Mouse (Mus musculus) liver, embryonic 14.5 days (tissue): Measurements from ENCODE around the gene Ift20. TPM values are rescaled to one million over a fixed set of nuclear protein-coding genes. Genes with fewer than 3 reads are reported as not detected.
"Not testable (repeated sequence)": the region's sequence is repeated elsewhere in the genome, so short reads cannot be mapped to it uniquely, and the experiment has no call there.

Source experiments
- ATAC-seq: fragments of 200-750 bp; cut with Nextera tagmentation; 2 replicates; pipeline ENCODE4 v1.8.0; 2017; ENCODE audit warnings: moderate number of reproducible peaks, mild to moderate bottlenecking, moderate library complexity; ENCODE audit not compliant: insufficient read depth
- DNase-seq, 3 experiments: peaks; one replicate each; pipeline ENCODE4 v3.0.0-alpha.2; 2012 to 2013; ENCODE audit warnings: low read depth in 3 of 3, low spot score in 3 of 3
- H3K27ac ChIP-seq: fragments of 300-500 bp; sonication (generic); 2 replicates; pipeline ENCODE4 v1.5.1; 2014; ENCODE audit warnings: moderate library complexity, mild to moderate bottlenecking, control low read depth, inconsistent platforms
- H3K27me3 ChIP-seq: fragments of 300-500 bp; sonication (generic); 2 replicates; pipeline ENCODE4 v1.6.1; 2014; ENCODE audit warnings: mild to moderate bottlenecking, low read length, moderate library complexity; ENCODE audit not compliant: control insufficient read depth, insufficient read depth
- H3K36me3 ChIP-seq: fragments of 300-500 bp; sonication (generic); replicated peaks from 2 replicates; pipeline ENCODE4 v1.6.1; 2014; ENCODE audit warnings: low read depth; ENCODE audit not compliant: control insufficient read depth, insufficient read depth
- H3K4me1 ChIP-seq, 2 experiments: fragments of 200-500 bp in 1 of 2; fragments of 300-500 bp in 1 of 2; sonication (generic) in 1 of 2; replicated peaks; 2 replicates each; pipeline ENCODE4 v1.6.1; 2012 to 2014; ENCODE audit warnings: antibody characterized with exemption in 1 of 2, inconsistent platforms in 1 of 2, low read length in 1 of 2; ENCODE audit not compliant: control insufficient read depth in 2 of 2, insufficient read depth in 2 of 2
- H3K4me2 ChIP-seq: fragments of 300-500 bp; sonication (generic); 2 replicates; pipeline ENCODE4 v1.6.1; 2014; ENCODE audit warnings: low read depth, mild to moderate bottlenecking, control low read depth, moderate library complexity
- H3K4me3 ChIP-seq, 2 experiments: fragments of 200-500 bp in 1 of 2; fragments of 300-500 bp in 1 of 2; sonication (generic) in 1 of 2; 2 replicates each; pipeline ENCODE4 v1.5.1; 2012 to 2014; ENCODE audit warnings: low read depth in 2 of 2, low read length in 2 of 2, mild to moderate bottlenecking in 2 of 2, control low read depth in 1 of 2, inconsistent platforms in 1 of 2, moderate library complexity in 1 of 2; ENCODE audit not compliant: insufficient read depth in 1 of 2
- H3K9ac ChIP-seq: fragments of 300-500 bp; sonication (generic); replicated peaks from 2 replicates; pipeline ENCODE4 v1.6.1; 2014; ENCODE audit warnings: mild to moderate bottlenecking, control low read depth, moderate library complexity
- H3K9me3 ChIP-seq: fragments of 300-500 bp; sonication (generic); 2 replicates; pipeline ENCODE4 v1.6.1; 2016; ENCODE audit warnings: low read length, mixed read lengths; ENCODE audit not compliant: control insufficient read depth
- CTCF ChIP-seq: IDR thresholded peaks from 2 replicates; pipeline ENCODE4 v1.5.1; 2016; ENCODE audit warnings: antibody characterized with exemption, low read depth, control low read depth
- EP300 ChIP-seq: IDR thresholded peaks from 2 replicates; pipeline ENCODE4 v1.6.1; 2016; ENCODE audit warnings: antibody characterized with exemption, low read depth
- WGBS: fragments of 180-500 bp; shearing (Covaris S2); extraction: QIAGEN DNeasy Blood & Tissue Kit; methylation state at CpG from one replicate; pipeline ENCODE4 v1.1.7; 2014; ENCODE audit not compliant: insufficient replicate concordance; 5-methylcytosine and 5-hydroxymethylcytosine counted together
- polyA plus RNA-seq, 2 experiments: library from polyadenylated mRNA; depleted of rRNA in 1 of 2; stranded (reverse) in 1 of 2; unstranded in 1 of 2; fragments of >200 nt; fragmentation: Nextera tagmentation in 1 of 2; extraction: Ambion mirVana in 1 of 2; gene quantifications; 2 replicates each; pipeline versions ENCODE4 v1.2.1 to v1.2.3; 2012 to 2014

Gene Ift20
- polyA plus RNA-seq, 2 experiments = 41.7 to 77.8 TPM

- no peaks in the 10 kb centered on the region for H3K36me3 ChIP-seq
- no peak overlapping the region for H3K4me2 ChIP-seq
- peaks cover 2 to 4% of the 10 kb centered on the region in 2 experiments for H3K4me1 ChIP-seq
Observed at GRCm38 (mm10) chr11:78530001-78530400, 6.2 kb upstream of the Ift20 start.

GRCm38 (mm10) chr11:78531046-78531445 is 5.1 kb upstream of the Ift20 start:
- Histone ChIP-seq H3K4me2 (no peak overlapping the region), H3K4me3 (no peak overlapping the region), H3K27me3 (no peaks in the 10 kb centered on the region), H3K4me1 (peaks cover 7 to 10% of the 10 kb centered on the region in 2 experiments), H3K36me3 (no peaks in the 10 kb centered on the region), H3K27ac (no peak overlapping the region), H3K9ac (no peak overlapping the region), H3K9me3 (no peaks in the 10 kb centered on the region)
- ATAC-seq = no peak
- WGBS = 53% methylated on average over 6 of the region's 6 CpGs
- TF ChIP-seq EP300 = no peak
- no peak for TF ChIP-seq CTCF
- no peak for DNase-seq

More at GRCm38 (mm10) chr11:78530001-78530400, 6.2 kb upstream of the Ift20 start:
- Histone ChIP-seq H3K9ac (no peak overlapping the region), H3K9me3 (no peaks in the 10 kb centered on the region), H3K27ac (no peak overlapping the region), H3K4me3 (no peak overlapping the region), H3K27me3 (no peaks in the 10 kb centered on the region)
- TF ChIP-seq EP300 = no peak
- TF ChIP-seq CTCF = no peak
- no peak for ATAC-seq
- WGBS = 76% methylated on average over 12 of the region's 12 CpGs
- no peak for DNase-seq

- not testable (repeated sequence) for H3K4me1 ChIP-seq, H3K4me2 ChIP-seq, DNase-seq, H3K9me3 ChIP-seq, H3K27ac ChIP-seq, H3K27me3 ChIP-seq, ATAC-seq, H3K36me3 ChIP-seq, H3K9ac ChIP-seq, H3K4me3 ChIP-seq
- WGBS = 69% methylated on average over 10 of the region's 10 CpGs
Observed at GRCm38 (mm10) chr11:78531515-78531914, 4.6 kb upstream of the Ift20 start.

- TF ChIP-seq CTCF (no peak), EP300 (no peak)
- no peaks in the 10 kb centered on the region for H3K9me3 ChIP-seq
- H3K4me1 ChIP-seq = peaks cover 13 to 18% of the 10 kb centered on the region in 2 experiments
- ATAC-seq = no peak
- H3K9ac ChIP-seq = no peak overlapping the region
- peak overlapping the region; percentile 97 for H3K4me2 ChIP-seq
- no peak overlapping the region for H3K27ac ChIP-seq
- no peaks in the 10 kb centered on the region for H3K27me3 ChIP-seq
- H3K4me3 ChIP-seq = no peak overlapping the region
- peaks cover 8% of the 10 kb centered on the region for H3K36me3 ChIP-seq
- no peak for DNase-seq
- WGBS = 64% methylated on average over 4 of the region's 4 CpGs
Observed at GRCm38 (mm10) chr11:78534516-78534915, 1.6 kb upstream of the Ift20 start.

GRCm38 (mm10) chr11:78535376-78536079 is 633 bp upstream of the Ift20 start:
- Histone ChIP-seq H3K9ac (peak overlapping the region; percentile 68), H3K9me3 (no peaks in the 10 kb centered on the region), H3K4me2 (peak overlapping the region; percentile 97), H3K4me3 (peak overlapping the region; percentile 60 to 78), H3K27ac (peak overlapping the region; percentile 69), H3K4me1 (peaks cover 13 to 18% of the 10 kb centered on the region in 2 experiments), H3K27me3 (no peaks in the 10 kb centered on the region), H3K36me3 (peaks cover 18% of the 10 kb centered on the region)
- 2% methylated on average over 23 of the region's 23 CpGs for WGBS
- no peak for TF ChIP-seq CTCF
- no peak for TF ChIP-seq EP300
- DNase-seq (peak in 1 of 3 experiments; percentile 52), ATAC-seq (no peak)
